Mouse (Mus musculus) C2C12 (cell line): Measurements from ENCODE around the gene Wdr74.

ENCODE experiments used
- CTCF ChIP-seq: IDR thresholded peaks from one replicate; pipeline ENCODE4 v1.5.1; 2011; ENCODE audit not compliant: control insufficient read depth, insufficient read depth, insufficient read length
- USF1 ChIP-seq: IDR thresholded peaks from one replicate; pipeline ENCODE4 v1.6.1; 2011; ENCODE audit warnings: low read depth, mild to moderate bottlenecking, control low read depth, moderate library complexity

- TF ChIP-seq CTCF (no peak), USF1 (no peak)
Observed at GRCm38 (mm10) chr19:8711506-8711905, 24.1 kb upstream of the Wdr74 start.
